In the genomic region with DNA sequence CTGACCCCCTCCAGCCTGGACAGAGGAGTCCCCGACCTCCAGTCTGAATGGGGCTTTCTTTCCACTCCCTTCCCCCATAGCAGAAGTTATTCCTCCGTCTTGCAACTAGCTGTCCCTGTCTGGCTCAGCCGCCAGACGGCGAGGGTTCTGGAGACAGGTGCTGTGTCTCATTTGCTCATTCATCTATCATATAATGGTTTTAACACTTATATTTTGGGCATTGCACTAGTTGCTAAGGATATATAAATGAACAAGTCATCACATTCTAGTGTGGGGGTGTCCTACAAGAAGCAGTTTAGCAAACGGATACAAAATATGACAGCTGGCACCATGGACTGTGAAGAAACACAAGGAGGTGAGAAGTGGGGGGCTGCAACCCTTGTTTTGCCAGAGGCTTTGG, we compare ENCODE assay signal across 19 mouse cellular contexts. TPM values are rescaled to one million over a fixed set of nuclear protein-coding genes. Genes with fewer than 3 reads are reported as not detected.
DNase-seq lines count a peak whose midpoint lies in the region; ATAC-seq lines count a peak whose summit lies in the region.
"Had no signal": no experiment of that assay in that cellular context is flagged by ENCODE, and none has a peak within 500 bp of the region (broad histone marks: within the 10 kb centered on the region; RNA-seq: fewer than 3 reads in every experiment).

No protein-coding gene starts in this region.

- 64% methylated on average over 6 of the region's 6 CpGs for WGBS in kidney, embryonic 14.5 days

- no peak overlapping the region for H3K4me2 ChIP-seq in kidney, embryonic 14.5 days (replicated peaks; ENCODE audit: low read depth, low read length)
- H3K4me2 ChIP-seq: heart, embryonic 12.5 days; kidney, embryonic 15.5 days; liver, embryonic 11.5 days; lung, embryonic 14.5 days; neural tube, embryonic 13.5 days had no signal

- no peak overlapping the region for H3K27ac ChIP-seq in kidney, embryonic 14.5 days (ENCODE audit: low read depth, low read length)
- H3K27ac ChIP-seq: kidney, embryonic 15.5 days; neural tube, embryonic 13.5 days had no signal

- no peak overlapping the region for H3K9ac ChIP-seq in kidney, embryonic 14.5 days (ENCODE audit: low read depth, low read length)
- H3K9ac ChIP-seq: heart, embryonic 12.5 days; kidney, embryonic 15.5 days; lung, embryonic 14.5 days; neural tube, embryonic 13.5 days had no signal

- H3K4me1 ChIP-seq in kidney, embryonic 14.5 days (ENCODE audit: control insufficient read depth, insufficient read depth, low read length), result no peaks in the 10 kb centered on the region
- H3K4me1 ChIP-seq: heart, embryonic 12.5 days; kidney, embryonic 15.5 days had no signal

- H3K27me3 ChIP-seq in kidney, embryonic 14.5 days (ENCODE audit: control insufficient read depth, insufficient read depth, low read length), result no peaks in the 10 kb centered on the region

- peak; percentile 30 to 60 for DNase-seq in layer of hippocampus, adult 18-20 months (ENCODE audit: low spot score in 2 of 2)
- DNase-seq in layer of hippocampus, adult 9-10 months (ENCODE audit: low spot score), result no peak
- peak; percentile 59 to 79 for DNase-seq in left cerebral cortex, adult 9 months (ENCODE audit: low spot score in 2 of 2)
- peak; percentile 68 for DNase-seq in right cerebral cortex, postnatal 25 days
- no peak for DNase-seq in retina, embryonic 14.5 days (ENCODE audit: low spot score)
- DNase-seq: cerebellum, adult 2 months; lung, embryonic 14.5 days; thymus, adult 18-20 months had no signal

- peak; percentile 88 for ATAC-seq in frontal cortex, adult (ENCODE audit: low TSS enrichment)
- ATAC-seq in kidney, embryonic 14.5 days (ENCODE audit: low FRiP score, low TSS enrichment), result no peak
- ATAC-seq in cerebellum, adult (ENCODE audit: insufficient number of reproducible peaks, low FRiP score, low TSS enrichment), result no peak
- ATAC-seq: inflammation-experienced regulatory T-cells, adult 6 months had no signal

- H3K9me3 ChIP-seq in kidney, embryonic 14.5 days (ENCODE audit: control insufficient read depth, low read length), result no peaks in the 10 kb centered on the region
- H3K9me3 ChIP-seq: heart, embryonic 12.5 days; kidney, embryonic 15.5 days; neural tube, embryonic 13.5 days had no signal

- H3K36me3 ChIP-seq in kidney, embryonic 14.5 days (ENCODE audit: control insufficient read depth, insufficient read depth, low read length), result no peaks in the 10 kb centered on the region
- H3K36me3 ChIP-seq: heart, embryonic 12.5 days; kidney, embryonic 15.5 days; neural tube, embryonic 13.5 days had no signal

- H3K4me3 ChIP-seq in kidney, embryonic 14.5 days (ENCODE audit: low read length), result no peak overlapping the region
- H3K4me3 ChIP-seq: heart, embryonic 12.5 days; kidney, embryonic 15.5 days; neural tube, embryonic 13.5 days had no signal

RNA-seq across cellular contexts. Expression of gene Adgrg5, which starts 21.7 kb away (rescaled TPM):
- total RNA-seq in layer of hippocampus, adult 18-20 months (2021), result under 1 TPM in 1 of 2 experiments, not detected in 1; 0.10 TPM
- polyA plus RNA-seq in kidney, embryonic 14.5 days (2014; fragmentation: Nextera tagmentation; extraction: Ambion mirVana), result not detected in 2 replicates
- total RNA-seq: hematopoietic stem cell, adult 5-6 weeks; layer of hippocampus, postnatal 36 days; megakaryocyte progenitor cell, adult 5-6 weeks had no signal

RNA-seq across cellular contexts. Expression of gene Ccdc102a, which starts 27.3 kb away (rescaled TPM):
- 1 to 10 TPM; 1.3 to 2.1 TPM for total RNA-seq in layer of hippocampus, adult 18-20 months (2021)
- 24.2 and 29.4 TPM in 2 replicates for polyA plus RNA-seq in kidney, embryonic 14.5 days (2014; fragmentation: Nextera tagmentation; extraction: Ambion mirVana)

RNA-seq across cellular contexts. Expression of gene Adgrg1, which starts 29.4 kb away (rescaled TPM):
- total RNA-seq in layer of hippocampus, adult 18-20 months (2021), result 100 to 1,000 TPM; 100 to 108 TPM
- polyA plus RNA-seq in kidney, embryonic 14.5 days (2014; fragmentation: Nextera tagmentation; extraction: Ambion mirVana), result 15.5 and 31.3 TPM in 2 replicates

Comparison
In these comparisons a context has a peak if more than half of its experiments do, and no peak if none do; other contexts are left out.
1. DNase-seq: peak in layer of hippocampus, adult 18-20 months (2 of 2), left cerebral cortex, adult 9 months (2 of 2) and right cerebral cortex, postnatal 25 days (single experiment); none in layer of hippocampus, adult 9-10 months (single experiment) and retina, embryonic 14.5 days (single experiment).